Mouse (Mus musculus): ENCODE results near the gene Macrod2. TPM values are rescaled to one million over a fixed set of nuclear protein-coding genes. Genes with fewer than 3 reads are reported as not detected.

Macrod2 gene
- polyA plus RNA-seq, 1 experiment from 2014 or later: 31.9 TPM

- Histone ChIP-seq H3K4me2 (replicated peaks; ENCODE audit: low read depth) (no peak overlapping the region), H3K36me3 (ENCODE audit: control insufficient read depth, insufficient read depth, low read length) (no peaks in the 10 kb centered on the region), H3K9me3 (ENCODE audit: control insufficient read depth, low read length) (no peaks in the 10 kb centered on the region), H3K9ac (ENCODE audit: low read length) (no peak overlapping the region), H3K4me3 (ENCODE audit: low read depth, low read length) (no peak overlapping the region), H3K27me3 (ENCODE audit: control insufficient read depth, insufficient read depth, low read length) (no peaks in the 10 kb centered on the region), H3K27ac (replicated peaks) (no peak overlapping the region), H3K4me1 (replicated peaks; ENCODE audit: control insufficient read depth, insufficient read depth) (no peaks in the 10 kb centered on the region)
- ATAC-seq (ENCODE audit: low FRiP score, low TSS enrichment) (no peak), DNase-seq (ENCODE audit: low spot score) (no peak)
- 88% methylated on average over 8 of the region's 8 CpGs for WGBS
- no peak for TF ChIP-seq CTCF (IDR thresholded peaks at IDR 0.05; ENCODE audit: low read depth)
- no peak for TF ChIP-seq EP300 (optimal IDR thresholded peaks at IDR 0.05)
Measured at GRCm38 (mm10) chr2:140533621-140534020, 138.5 kb downstream of the Macrod2 start.

- Histone ChIP-seq H3K27ac (replicated peaks) (no peak overlapping the region), H3K4me1 (replicated peaks; ENCODE audit: control insufficient read depth, insufficient read depth) (no peaks in the 10 kb centered on the region), H3K9me3 (ENCODE audit: control insufficient read depth, low read length) (no peaks in the 10 kb centered on the region), H3K4me2 (replicated peaks; ENCODE audit: low read depth) (no peak overlapping the region), H3K9ac (ENCODE audit: low read length) (no peak overlapping the region), H3K36me3 (ENCODE audit: control insufficient read depth, insufficient read depth, low read length) (no peaks in the 10 kb centered on the region), H3K27me3 (ENCODE audit: control insufficient read depth, insufficient read depth, low read length) (no peaks in the 10 kb centered on the region), H3K4me3 (ENCODE audit: low read depth, low read length) (no peak overlapping the region)
- DNase-seq (ENCODE audit: low spot score): no peak
- WGBS: 82% methylated on average over 3 of the region's 3 CpGs
- no peak for ATAC-seq (ENCODE audit: low FRiP score, low TSS enrichment)
- TF ChIP-seq CTCF (IDR thresholded peaks at IDR 0.05; ENCODE audit: low read depth) (no peak), EP300 (optimal IDR thresholded peaks at IDR 0.05) (no peak)
Measured at GRCm38 (mm10) chr2:140534583-140534982, 139.5 kb downstream of the Macrod2 start.

- no peak overlapping the region for H3K4me3 ChIP-seq (ENCODE audit: low read depth, low read length)
- WGBS: 83% methylated on average over 5 of the region's 5 CpGs
- H3K4me2 ChIP-seq (replicated peaks; ENCODE audit: low read depth): no peak overlapping the region
- H3K36me3 ChIP-seq (ENCODE audit: control insufficient read depth, insufficient read depth, low read length): no peaks in the 10 kb centered on the region
- no peaks in the 10 kb centered on the region for H3K4me1 ChIP-seq (replicated peaks; ENCODE audit: control insufficient read depth, insufficient read depth)
- DNase-seq (ENCODE audit: low spot score): no peak
- TF ChIP-seq CTCF (IDR thresholded peaks at IDR 0.05; ENCODE audit: low read depth) (no peak), EP300 (optimal IDR thresholded peaks at IDR 0.05) (no peak)
- H3K9ac ChIP-seq (ENCODE audit: low read length): no peak overlapping the region
- no peaks in the 10 kb centered on the region for H3K9me3 ChIP-seq (ENCODE audit: control insufficient read depth, low read length)
- H3K27me3 ChIP-seq (ENCODE audit: control insufficient read depth, insufficient read depth, low read length): no peaks in the 10 kb centered on the region
- ATAC-seq (ENCODE audit: low FRiP score, low TSS enrichment): no peak
- no peak overlapping the region for H3K27ac ChIP-seq (replicated peaks)
Measured at GRCm38 (mm10) chr2:140535832-140536571, 140.9 kb downstream of the Macrod2 start.

- H3K4me2 ChIP-seq (replicated peaks; ENCODE audit: low read depth): no peak overlapping the region
- no peaks in the 10 kb centered on the region for H3K9me3 ChIP-seq (ENCODE audit: control insufficient read depth, low read length)
- H3K4me3 ChIP-seq (ENCODE audit: low read depth, low read length): no peak overlapping the region
- ATAC-seq (ENCODE audit: low FRiP score, low TSS enrichment): no peak
- whole genome bisulfite sequencing: 63% methylated on average over 2 of the region's 2 CpGs
- no peaks in the 10 kb centered on the region for H3K27me3 ChIP-seq (ENCODE audit: control insufficient read depth, insufficient read depth, low read length)
- no peak for DNase-seq (ENCODE audit: low spot score)
- no peak overlapping the region for H3K9ac ChIP-seq (ENCODE audit: low read length)
- no peak overlapping the region for H3K27ac ChIP-seq (replicated peaks)
- TF ChIP-seq EP300 (optimal IDR thresholded peaks at IDR 0.05) (no peak), CTCF (IDR thresholded peaks at IDR 0.05; ENCODE audit: low read depth) (no peak)
- H3K36me3 ChIP-seq (ENCODE audit: control insufficient read depth, insufficient read depth, low read length): no peaks in the 10 kb centered on the region
- no peaks in the 10 kb centered on the region for H3K4me1 ChIP-seq (replicated peaks; ENCODE audit: control insufficient read depth, insufficient read depth)
Measured at GRCm38 (mm10) chr2:140549286-140549685, 154.2 kb downstream of the Macrod2 start.

- H3K9ac ChIP-seq (ENCODE audit: low read length): no peak overlapping the region
- H3K36me3 ChIP-seq (ENCODE audit: control insufficient read depth, insufficient read depth, low read length): no peaks in the 10 kb centered on the region
- H3K27me3 ChIP-seq (ENCODE audit: control insufficient read depth, insufficient read depth, low read length): no peaks in the 10 kb centered on the region
- no peak overlapping the region for H3K27ac ChIP-seq (replicated peaks)
- no peaks in the 10 kb centered on the region for H3K4me1 ChIP-seq (replicated peaks; ENCODE audit: control insufficient read depth, insufficient read depth)
- no peak overlapping the region for H3K4me3 ChIP-seq (ENCODE audit: low read depth, low read length)
- TF ChIP-seq CTCF (IDR thresholded peaks at IDR 0.05; ENCODE audit: low read depth) (no peak), EP300 (optimal IDR thresholded peaks at IDR 0.05) (no peak)
- no peak overlapping the region for H3K4me2 ChIP-seq (replicated peaks; ENCODE audit: low read depth)
- 78% methylated on average over 2 of the region's 2 CpGs for WGBS
- H3K9me3 ChIP-seq (ENCODE audit: control insufficient read depth, low read length): no peaks in the 10 kb centered on the region
- ATAC-seq (ENCODE audit: low FRiP score, low TSS enrichment) (no peak), DNase-seq (ENCODE audit: low spot score) (no peak)
Measured at GRCm38 (mm10) chr2:140561426-140561825, 166.3 kb downstream of the Macrod2 start.

GRCm38 (mm10) chr2:140570874-140571273 is 175.8 kb downstream of the Macrod2 start:
- DNase-seq (ENCODE audit: low spot score) (no peak), ATAC-seq (ENCODE audit: low FRiP score, low TSS enrichment) (no peak)
- Histone ChIP-seq H3K27me3 (ENCODE audit: control insufficient read depth, insufficient read depth, low read length) (no peaks in the 10 kb centered on the region), H3K36me3 (ENCODE audit: control insufficient read depth, insufficient read depth, low read length) (no peaks in the 10 kb centered on the region), H3K4me3 (ENCODE audit: low read depth, low read length) (no peak overlapping the region), H3K27ac (replicated peaks) (no peak overlapping the region), H3K4me1 (replicated peaks; ENCODE audit: control insufficient read depth, insufficient read depth) (no peaks in the 10 kb centered on the region), H3K9ac (ENCODE audit: low read length) (no peak overlapping the region), H3K4me2 (replicated peaks; ENCODE audit: low read depth) (no peak overlapping the region), H3K9me3 (ENCODE audit: control insufficient read depth, low read length) (no peaks in the 10 kb centered on the region)
- WGBS: 88% methylated on average over 6 of the region's 6 CpGs
- TF ChIP-seq CTCF (IDR thresholded peaks at IDR 0.05; ENCODE audit: low read depth): no peak
- TF ChIP-seq EP300 (optimal IDR thresholded peaks at IDR 0.05): no peak

All from stomach, postnatal 0 days (tissue).